Mouse (Mus musculus): ENCODE measurements at regions not wholly inside any gene's neighbourhood (a gene's known extent, or its start where the extent isn't known, plus 50 kb on each side); places are given as distances from the start of the nearest gene placed in this dataset.

DNA sequence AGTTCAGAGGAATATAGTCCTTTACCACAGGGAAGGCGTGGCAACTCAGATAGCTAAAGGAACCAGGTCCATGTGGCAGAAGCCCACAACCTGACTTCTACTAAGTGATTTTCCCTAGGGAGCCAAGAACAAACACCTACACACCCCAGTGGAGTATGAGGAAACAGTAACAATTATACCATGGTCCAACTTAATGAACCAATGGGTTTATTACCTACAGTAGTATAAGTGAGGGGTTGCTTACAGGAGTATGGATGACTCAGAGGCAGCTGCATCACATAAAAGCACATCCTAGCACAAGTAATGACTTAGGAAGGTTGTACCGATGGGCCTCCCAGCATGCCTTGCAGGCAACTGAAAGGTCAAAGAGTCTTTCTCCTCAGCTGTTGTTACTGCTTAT is 98.7 kb upstream of the Cul1 start:
- WGBS, result 90% methylated on average over 2 of the region's 2 CpGs
- Histone ChIP-seq H3K27me3 (no peaks in the 10 kb centered on the region), H3K4me3 (no peak overlapping the region), H3K4me2 (no peak overlapping the region), H3K9me3 (peaks cover 3% of the 10 kb centered on the region; the same call in 1 of the 2 replicates), H3K9ac (no peak overlapping the region), H3K36me3 (no peaks in the 10 kb centered on the region), H3K4me1 (no peaks in the 10 kb centered on the region), H3K27ac (no peak overlapping the region)
- no peak for ATAC-seq (ENCODE audit: insufficient number of reproducible peaks, insufficient read depth, low FRiP score, low TSS enrichment, low read depth)

GRCm38 (mm10) chr6:47355500-47355899 is 97.7 kb upstream of the Cul1 start:
- no peaks in the 10 kb centered on the region for H3K36me3 ChIP-seq
- H3K9ac ChIP-seq, result no peak overlapping the region
- 70% methylated on average over 7 of the region's 7 CpGs for WGBS
- no peak overlapping the region for H3K27ac ChIP-seq
- ATAC-seq (ENCODE audit: insufficient number of reproducible peaks, insufficient read depth, low FRiP score, low TSS enrichment, low read depth), result no peak
- H3K4me3 ChIP-seq, result no peak overlapping the region
- no peaks in the 10 kb centered on the region for H3K27me3 ChIP-seq
- H3K9me3 ChIP-seq, result peaks cover 3% of the 10 kb centered on the region; the same call in 1 of the 2 replicates
- no peaks in the 10 kb centered on the region for H3K4me1 ChIP-seq
- H3K4me2 ChIP-seq, result no peak overlapping the region

DNA sequence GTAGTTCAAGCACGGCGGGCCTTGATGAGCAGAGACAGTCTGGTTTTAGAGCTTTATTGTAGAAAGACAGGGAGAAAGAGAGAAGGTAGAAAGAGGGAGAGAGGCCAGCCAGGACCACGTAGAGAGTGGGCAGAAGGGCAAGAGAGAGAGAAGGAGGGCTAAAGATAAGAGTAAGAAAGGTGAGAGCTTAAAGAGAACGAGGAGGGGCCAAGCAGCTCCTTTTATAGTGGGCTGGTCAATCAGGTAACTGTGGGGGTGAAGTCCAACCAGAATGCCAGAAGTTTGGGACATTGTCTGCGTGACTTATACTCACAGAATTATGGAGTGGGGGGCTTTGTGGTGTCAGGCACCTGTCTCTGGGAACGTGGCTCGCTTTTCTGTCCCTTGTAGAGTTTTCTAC is 96.7 kb upstream of the Cul1 start:
- H3K9me3 ChIP-seq, result no peaks in the 10 kb centered on the region
- ATAC-seq (ENCODE audit: insufficient number of reproducible peaks, insufficient read depth, low FRiP score, low TSS enrichment, low read depth), result no peak
- no peaks in the 10 kb centered on the region for H3K27me3 ChIP-seq
- H3K4me2 ChIP-seq, result no peak overlapping the region
- no peak overlapping the region for H3K4me3 ChIP-seq
- H3K36me3 ChIP-seq, result no peaks in the 10 kb centered on the region
- no peak overlapping the region for H3K27ac ChIP-seq
- no peak overlapping the region for H3K9ac ChIP-seq
- H3K4me1 ChIP-seq, result no peaks in the 10 kb centered on the region
- 79% methylated on average over 7 of the region's 7 CpGs for WGBS

DNA sequence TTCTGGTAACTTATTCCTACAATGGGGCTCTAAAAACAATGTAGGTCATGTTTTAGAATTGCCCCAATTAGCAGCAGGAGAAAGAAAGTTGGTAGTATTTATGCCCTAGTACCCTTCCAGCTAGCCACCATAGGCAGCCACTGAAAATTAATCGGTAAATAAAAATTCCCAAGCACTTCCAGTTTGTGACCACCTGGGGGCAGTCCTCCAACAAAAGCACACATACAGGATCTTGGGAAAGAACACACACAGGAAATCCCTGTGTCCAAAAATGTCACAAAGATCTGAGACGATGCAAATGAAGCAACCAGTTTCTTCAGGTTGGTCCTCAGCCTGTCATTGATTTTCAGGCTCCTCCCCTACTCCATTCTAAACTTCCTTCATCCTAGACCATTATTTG is 94.5 kb upstream of the Cul1 start:
- Histone ChIP-seq H3K36me3 (no peaks in the 10 kb centered on the region), H3K9ac (no peak overlapping the region), H3K27me3 (no peaks in the 10 kb centered on the region), H3K4me3 (no peak overlapping the region), H3K4me2 (no peak overlapping the region), H3K9me3 (no peaks in the 10 kb centered on the region), H3K27ac (no peak overlapping the region), H3K4me1 (no peaks in the 10 kb centered on the region)
- ATAC-seq (ENCODE audit: insufficient number of reproducible peaks, insufficient read depth, low FRiP score, low TSS enrichment, low read depth), result no peak
- 47% methylated on average over 2 of the region's 2 CpGs for WGBS

DNA sequence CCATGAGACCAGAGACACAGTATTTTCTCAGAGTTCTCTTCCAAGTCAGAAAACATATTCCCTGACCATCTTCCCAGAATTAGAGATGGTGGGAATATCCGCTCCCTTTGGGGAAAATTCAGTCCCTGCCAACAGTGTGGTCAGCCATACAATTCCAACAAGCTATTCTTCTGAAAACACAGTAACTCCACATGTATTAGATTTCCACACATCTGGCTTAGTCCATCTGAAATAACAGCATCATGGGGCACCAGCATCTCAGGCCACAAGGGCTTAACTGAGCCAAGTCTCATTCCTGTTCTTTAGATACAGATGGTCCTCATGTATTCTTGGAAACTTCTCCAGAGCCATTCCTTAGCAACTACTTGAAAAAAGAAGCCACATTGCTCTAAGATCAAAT is 89.2 kb upstream of the Cul1 start:
- Histone ChIP-seq H3K4me1 (0 out of 2 replicates have a peak, but pooled peaks cover 3% of the 10 kb centered on the region), H3K36me3 (no peaks in the 10 kb centered on the region), H3K27me3 (no peaks in the 10 kb centered on the region), H3K4me2 (no peak overlapping the region), H3K9ac (no peak overlapping the region), H3K4me3 (no peak overlapping the region), H3K27ac (no peak overlapping the region), H3K9me3 (no peaks in the 10 kb centered on the region)
- no peak for ATAC-seq (ENCODE audit: insufficient number of reproducible peaks, insufficient read depth, low FRiP score, low TSS enrichment, low read depth)
- 69% methylated on average over 1 of the region's 1 CpGs for WGBS

GRCm38 (mm10) chr6:47364556-47364955 is 88.6 kb upstream of the Cul1 start:
- no peaks in the 10 kb centered on the region for H3K27me3 ChIP-seq
- ATAC-seq (ENCODE audit: insufficient number of reproducible peaks, insufficient read depth, low FRiP score, low TSS enrichment, low read depth), result no peak
- H3K27ac ChIP-seq, result no peak overlapping the region
- H3K9ac ChIP-seq, result no peak overlapping the region
- no peak overlapping the region for H3K4me2 ChIP-seq
- H3K4me3 ChIP-seq, result no peak overlapping the region
- H3K36me3 ChIP-seq, result no peaks in the 10 kb centered on the region
- H3K4me1 ChIP-seq, result 0 out of 2 replicates have a peak, but pooled peaks cover 3% of the 10 kb centered on the region
- H3K9me3 ChIP-seq, result no peaks in the 10 kb centered on the region
- WGBS, result 68% methylated on average over 2 of the region's 2 CpGs

DNA sequence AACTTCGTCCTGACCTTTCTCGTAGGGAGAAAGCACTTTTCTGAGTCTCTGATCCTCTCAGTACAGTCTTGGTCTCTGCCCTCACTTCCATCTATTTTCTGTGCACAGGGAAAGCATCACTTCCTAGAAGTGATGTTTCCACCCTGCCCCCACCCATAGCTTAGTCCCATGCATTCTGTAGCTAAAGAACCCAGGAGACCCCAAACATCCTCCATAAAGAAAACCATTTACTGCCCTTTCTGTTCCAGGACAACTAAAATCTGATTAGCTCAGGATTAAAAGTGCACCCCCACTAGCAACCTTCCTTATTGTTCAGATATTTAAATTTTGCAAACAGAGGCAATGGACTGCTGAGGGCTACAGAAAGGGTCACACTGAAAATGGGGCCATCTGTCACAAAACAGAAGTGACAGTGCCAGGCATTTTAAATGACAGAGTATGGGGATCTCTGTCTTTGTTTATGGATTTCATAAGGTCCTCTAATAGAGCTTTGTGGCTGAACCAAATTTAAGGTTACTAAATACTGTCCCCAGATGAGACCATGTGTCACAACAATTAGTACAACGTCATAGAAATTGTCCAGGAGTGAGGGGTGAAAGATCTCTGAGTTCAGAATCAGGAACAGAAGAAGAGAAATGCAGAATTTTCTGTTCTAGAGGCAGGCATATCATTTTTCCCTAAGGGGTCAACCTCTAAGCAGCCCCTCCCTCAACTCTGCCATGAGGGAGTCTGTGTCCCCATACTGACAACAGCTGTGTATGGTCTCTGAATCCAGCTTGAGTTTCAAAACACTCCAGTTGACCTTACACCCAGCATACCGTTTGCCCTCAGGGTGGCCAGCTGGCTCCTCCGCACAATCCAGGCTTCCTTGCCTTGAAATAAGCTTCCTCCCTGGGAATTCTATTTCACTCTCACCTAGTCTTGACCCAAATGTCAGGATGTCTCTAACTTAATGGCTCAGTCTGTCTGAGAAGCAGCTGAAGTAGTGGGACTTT is 87.2 kb upstream of the Cul1 start:
- WGBS, result 41% methylated on average over 5 of the region's 5 CpGs
- ATAC-seq (ENCODE audit: insufficient number of reproducible peaks, insufficient read depth, low FRiP score, low TSS enrichment, low read depth), result no peak
- H3K27me3 ChIP-seq, result no peaks in the 10 kb centered on the region

DNA sequence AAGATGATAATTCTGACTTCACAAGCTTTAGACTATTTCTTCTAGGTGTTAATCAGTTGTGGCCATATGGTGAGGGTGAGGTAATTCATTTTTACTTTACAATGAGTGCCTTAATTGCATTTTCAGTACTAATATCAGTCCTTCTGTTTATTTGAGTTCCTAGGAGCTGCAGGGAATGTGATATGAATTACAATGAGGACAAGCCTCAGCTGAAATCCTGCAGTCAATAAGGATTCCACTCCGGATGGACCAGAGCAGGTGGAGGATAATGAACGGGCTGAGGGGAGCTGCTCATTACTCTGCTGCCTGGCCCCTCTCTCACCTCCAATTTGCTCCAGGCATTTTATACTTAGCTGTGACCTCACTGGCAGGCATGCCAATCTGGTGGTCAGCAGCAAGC is 85.7 kb upstream of the Cul1 start:
- no peak overlapping the region for H3K4me2 ChIP-seq
- no peak for ATAC-seq (ENCODE audit: insufficient number of reproducible peaks, insufficient read depth, low FRiP score, low TSS enrichment, low read depth)
- no peaks in the 10 kb centered on the region for H3K27me3 ChIP-seq
- H3K36me3 ChIP-seq, result no peaks in the 10 kb centered on the region
- H3K27ac ChIP-seq, result no peak overlapping the region
- no peak overlapping the region for H3K4me3 ChIP-seq
- 0 out of 2 replicates have a peak, but pooled peaks cover 3% of the 10 kb centered on the region for H3K4me1 ChIP-seq
- no peaks in the 10 kb centered on the region for H3K9me3 ChIP-seq
- H3K9ac ChIP-seq, result no peak overlapping the region
- 28% methylated on average over 2 of the region's 2 CpGs for WGBS

More for the DNA sequence above, 87.2 kb upstream of the Cul1 start:
- Histone ChIP-seq H3K4me1 (0 out of 2 replicates have a peak, but pooled peaks cover 3% of the 10 kb centered on the region), H3K4me3 (no peak overlapping the region), H3K9ac (no peak overlapping the region), H3K27ac (no peak overlapping the region), H3K9me3 (no peaks in the 10 kb centered on the region), H3K36me3 (no peaks in the 10 kb centered on the region), H3K4me2 (no peak overlapping the region)

GRCm38 (mm10) chr6:47375705-47376104 is 77.5 kb upstream of the Cul1 start:
- Histone ChIP-seq H3K4me2 (no peak overlapping the region), H3K27me3 (no peaks in the 10 kb centered on the region), H3K27ac (no peak overlapping the region), H3K9ac (no peak overlapping the region), H3K36me3 (no peaks in the 10 kb centered on the region), H3K4me1 (no peaks in the 10 kb centered on the region), H3K4me3 (no peak overlapping the region), H3K9me3 (no peaks in the 10 kb centered on the region)
- 61% methylated on average over 4 of the region's 4 CpGs for WGBS
- ATAC-seq (ENCODE audit: insufficient number of reproducible peaks, insufficient read depth, low FRiP score, low TSS enrichment, low read depth), result no peak

DNA sequence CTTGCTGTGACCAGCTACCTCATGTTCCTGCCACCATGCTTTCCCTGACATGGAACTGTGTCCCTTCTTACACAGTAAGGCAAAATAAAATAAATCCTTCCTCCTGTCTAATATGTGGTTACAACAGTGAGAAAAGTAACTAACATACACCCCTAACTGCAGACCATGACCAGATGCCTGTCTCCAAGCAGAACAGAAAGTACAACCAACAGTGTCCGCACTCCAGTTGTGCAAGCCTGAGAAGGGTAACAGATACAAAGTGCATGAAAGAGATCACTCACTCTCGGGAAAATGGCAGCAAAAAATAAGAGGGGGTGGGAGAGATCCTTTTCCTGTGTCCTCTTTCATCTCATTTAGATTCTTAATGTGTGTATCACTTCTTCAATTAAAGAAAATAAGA is 71.7 kb upstream of the Cul1 start:
- Histone ChIP-seq H3K36me3 (no peaks in the 10 kb centered on the region), H3K27ac (no peak overlapping the region)
- 71% methylated on average over 2 of the region's 2 CpGs for WGBS

GRCm38 (mm10) chr6:47386550-47386949 is 66.6 kb upstream of the Cul1 start:
- Histone ChIP-seq H3K4me1 (peaks cover 7% of the 10 kb centered on the region), H3K27me3 (no peaks in the 10 kb centered on the region), H3K9ac (no peak overlapping the region), H3K4me2 (no peak overlapping the region), H3K9me3 (no peaks in the 10 kb centered on the region), H3K4me3 (no peak overlapping the region), H3K27ac (no peak overlapping the region), H3K36me3 (no peaks in the 10 kb centered on the region)
- no peak for ATAC-seq (ENCODE audit: insufficient number of reproducible peaks, insufficient read depth, low FRiP score, low TSS enrichment, low read depth)

More for the DNA sequence above, 71.7 kb upstream of the Cul1 start:
- no peak overlapping the region for H3K4me2 ChIP-seq
- H3K9me3 ChIP-seq, result no peaks in the 10 kb centered on the region
- H3K4me1 ChIP-seq, result no peaks in the 10 kb centered on the region
- no peak for ATAC-seq (ENCODE audit: insufficient number of reproducible peaks, insufficient read depth, low FRiP score, low TSS enrichment, low read depth)
- H3K9ac ChIP-seq, result no peak overlapping the region
- H3K4me3 ChIP-seq, result no peak overlapping the region
- H3K27me3 ChIP-seq, result no peaks in the 10 kb centered on the region

GRCm38 (mm10) chr6:47389908-47390307 is 63.3 kb upstream of the Cul1 start:
- H3K9me3 ChIP-seq, result no peaks in the 10 kb centered on the region
- WGBS, result 43% methylated on average over 4 of the region's 4 CpGs
- no peak overlapping the region for H3K9ac ChIP-seq
- ATAC-seq (ENCODE audit: insufficient number of reproducible peaks, insufficient read depth, low FRiP score, low TSS enrichment, low read depth), result no peak
- H3K4me2 ChIP-seq, result no peak overlapping the region
- H3K27me3 ChIP-seq, result no peaks in the 10 kb centered on the region
- H3K27ac ChIP-seq, result no peak overlapping the region
- H3K4me3 ChIP-seq, result no peak overlapping the region
- no peaks in the 10 kb centered on the region for H3K36me3 ChIP-seq
- H3K4me1 ChIP-seq, result peaks cover 11% of the 10 kb centered on the region

Data from embryonic facial prominence, embryonic 13.5 days (tissue).